Mouse (Mus musculus): ENCODE results near the gene Galnt14.

The Galnt14 gene

DNA sequence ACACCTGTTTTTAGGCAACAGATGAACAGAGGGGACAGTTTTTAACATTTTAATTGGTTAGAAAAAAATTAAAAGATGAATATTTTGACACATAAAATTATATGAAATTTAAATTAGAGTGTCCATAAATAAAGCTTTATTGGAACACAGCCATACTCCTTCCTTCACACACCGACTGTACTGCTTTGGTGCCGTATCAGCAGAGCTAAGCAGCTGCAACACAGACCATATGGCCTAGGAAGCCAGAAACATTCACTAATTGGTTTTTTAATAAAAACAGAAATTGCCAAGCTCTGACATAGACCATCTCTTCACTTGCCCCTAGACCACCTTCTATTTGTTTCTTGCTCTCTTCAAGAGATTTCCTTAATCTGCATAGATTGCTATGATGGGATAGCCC is 40.2 kb downstream of the Galnt14 start:
- in situ Hi-C loops (cut with MseI, MboI), result no loop called here

DNA sequence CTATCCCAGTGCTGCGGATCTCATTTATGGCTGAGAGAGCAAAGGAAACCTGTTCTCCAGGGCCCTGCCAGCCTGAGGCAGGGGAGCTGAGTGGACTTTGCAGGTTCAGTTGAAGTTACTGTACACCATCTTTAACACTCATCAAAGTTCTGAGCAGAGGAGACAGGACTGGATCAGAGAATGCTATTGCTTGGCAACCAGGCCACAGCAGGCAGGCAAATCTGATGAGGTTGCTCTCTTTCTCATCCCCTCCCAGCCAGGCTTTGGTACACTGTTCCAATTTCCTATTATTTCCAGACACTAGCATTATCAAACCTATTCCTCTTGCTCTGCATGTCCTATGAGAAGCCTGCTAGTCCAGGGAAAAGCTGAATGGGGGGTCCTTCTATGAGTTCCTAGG is 41.3 kb downstream of the Galnt14 start:
- in situ Hi-C loops (cut with MseI, MboI), result no loop called here

DNA sequence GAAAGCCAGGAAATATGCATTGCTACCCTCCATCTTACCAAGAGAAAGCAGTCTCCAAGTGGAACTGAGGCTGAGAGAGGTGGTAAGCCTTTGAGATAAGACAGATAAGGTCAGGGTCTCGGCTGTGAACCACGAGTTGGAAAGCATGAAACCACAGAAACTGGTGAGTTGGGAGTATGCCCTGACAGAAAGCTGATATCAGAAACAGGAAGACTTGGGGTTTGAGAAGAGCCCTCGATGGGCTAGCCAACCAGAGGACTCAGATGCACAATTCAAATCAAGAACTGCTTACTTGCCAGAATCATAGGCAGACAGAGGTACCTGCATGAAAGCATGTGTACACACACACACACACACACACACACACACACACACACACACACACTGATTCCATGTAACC is 47.0 kb downstream of the Galnt14 start:
- in situ Hi-C loops (cut with MseI, MboI), result no loop called here

DNA sequence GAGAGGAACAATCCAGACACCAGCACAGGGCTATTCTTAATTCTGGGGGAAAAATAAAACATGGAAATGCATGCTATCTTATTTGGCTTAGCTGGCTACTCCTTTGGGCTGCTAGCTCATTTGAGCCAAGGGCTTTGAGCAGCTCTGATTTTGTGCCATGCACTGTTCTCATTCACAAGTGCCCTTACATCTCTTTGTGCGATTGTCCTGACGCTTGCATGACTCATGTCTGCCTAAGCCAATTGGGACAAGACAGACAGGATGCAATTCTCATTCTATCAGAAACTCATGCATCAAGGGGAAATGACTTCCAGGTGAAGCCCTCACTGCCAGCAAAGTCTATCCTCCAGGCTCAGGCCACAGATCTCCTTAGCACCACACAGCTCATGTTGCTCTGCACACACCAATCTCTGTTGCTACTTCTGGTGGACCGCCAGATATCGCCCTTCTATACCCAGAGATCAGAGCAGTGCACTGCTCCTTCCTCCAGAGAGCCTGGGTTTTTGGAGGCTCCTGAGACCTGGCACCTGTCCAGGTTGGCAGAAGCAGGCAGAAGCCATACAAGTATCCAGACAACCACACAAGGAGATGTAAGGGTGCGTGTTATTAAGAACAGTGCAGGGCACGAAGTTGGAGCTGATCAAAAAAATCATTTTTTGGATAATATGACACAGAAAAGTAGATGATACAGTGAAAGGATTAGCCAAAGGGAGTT is 51.4 kb downstream of the Galnt14 start:
- in situ Hi-C loops (cut with MseI, MboI), result no loop called here

DNA sequence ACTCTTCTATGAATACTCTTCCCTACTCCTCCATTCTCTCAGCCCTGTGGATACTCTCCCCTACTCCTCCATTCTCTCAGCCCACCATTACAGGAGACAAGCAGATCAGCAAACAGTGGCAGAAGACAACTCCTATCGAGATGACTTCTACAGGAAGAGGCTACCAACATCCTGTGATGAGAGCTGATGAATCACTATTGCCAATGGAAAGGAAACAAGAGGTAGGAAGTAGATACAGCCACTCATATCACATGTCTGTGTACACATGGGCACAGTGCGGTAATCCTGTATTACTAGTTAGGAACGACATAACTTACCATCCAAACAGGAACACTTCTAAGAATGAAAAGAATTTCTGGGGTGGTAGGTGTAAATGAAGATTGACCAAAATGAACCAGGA is 53.9 kb downstream of the Galnt14 start:
- in situ Hi-C loops (cut with MseI, MboI), result no loop called here

DNA sequence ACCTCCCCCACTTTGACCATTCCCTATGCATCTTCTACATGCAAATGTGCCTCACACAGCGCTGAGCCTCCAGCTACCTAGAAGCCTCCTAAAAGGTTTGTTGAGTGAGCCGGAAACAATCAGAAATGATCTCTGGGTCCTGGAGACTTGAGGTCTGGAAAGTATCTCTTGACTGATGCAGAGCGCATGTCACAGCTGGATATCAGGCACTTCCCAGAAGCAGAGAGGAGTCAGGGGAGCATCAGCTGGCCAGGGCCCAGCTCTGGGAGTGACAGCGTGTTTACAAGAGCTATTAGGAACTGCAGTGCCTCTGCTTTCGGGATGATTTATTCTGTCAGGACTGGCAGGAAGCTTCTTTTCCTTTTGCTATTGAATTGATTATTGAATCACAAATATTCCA is 56.0 kb downstream of the Galnt14 start:
- in situ Hi-C loops (cut with MseI, MboI), result no loop called here

DNA sequence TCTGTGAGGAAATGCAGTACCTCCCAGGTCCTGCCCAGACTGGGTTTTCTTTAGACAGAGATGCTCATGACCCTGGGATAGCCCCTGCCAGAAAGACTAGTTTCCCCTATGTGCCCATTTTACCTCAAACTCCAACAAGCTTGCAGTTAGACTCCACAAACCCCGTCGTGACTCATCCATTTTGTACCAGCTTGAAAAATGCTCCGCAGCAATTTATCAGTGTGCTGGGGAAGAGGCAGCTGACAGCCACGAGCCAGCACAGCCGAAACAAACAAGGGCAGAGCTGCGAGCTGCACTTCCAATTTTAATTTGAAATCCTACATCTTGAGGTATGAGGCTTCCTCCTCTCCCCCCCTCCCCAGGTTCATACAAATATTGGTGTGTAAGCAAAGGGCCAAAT is 60.9 kb downstream of the Galnt14 start:
- in situ Hi-C loops (cut with MseI, MboI), result no loop called here

DNA sequence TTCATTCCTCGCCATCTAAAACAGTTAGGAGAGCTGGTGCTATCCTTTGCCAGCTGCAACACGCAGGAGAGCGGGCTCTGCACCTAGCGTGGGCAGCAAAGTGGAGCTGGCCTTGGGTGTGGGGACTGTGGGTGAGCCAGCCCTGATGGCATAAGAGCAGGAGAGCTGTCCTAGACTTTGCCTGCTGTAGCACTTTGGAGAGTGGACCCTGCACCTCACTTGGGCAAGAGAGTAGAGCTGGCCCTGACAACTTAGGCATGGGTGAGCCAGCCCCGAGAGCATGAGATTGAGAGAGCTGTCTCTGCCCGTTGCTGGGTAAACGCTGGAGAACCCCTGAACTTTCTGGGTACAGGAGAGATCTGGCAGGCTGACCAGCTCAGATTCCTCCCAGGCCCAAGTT is 68.6 kb downstream of the Galnt14 start:
- in situ Hi-C loops (cut with MseI, MboI), result no loop called here

DNA sequence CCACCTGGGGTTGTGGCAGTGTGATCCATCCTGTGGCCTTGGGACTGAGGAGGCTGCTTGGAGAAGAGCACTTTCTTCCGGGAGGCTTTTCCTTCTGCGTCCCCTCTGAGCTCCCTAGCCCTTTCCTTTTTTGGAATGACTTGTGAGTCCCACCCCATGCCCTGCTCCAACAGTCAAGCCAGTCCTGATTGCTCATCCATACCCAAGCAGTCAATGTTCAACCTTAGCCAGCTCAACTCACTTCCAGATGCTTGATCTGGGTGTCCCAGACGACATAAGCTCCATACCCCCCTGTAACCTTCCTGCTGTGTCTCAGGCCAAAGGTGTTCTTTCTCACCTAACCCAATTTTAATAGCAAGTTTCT is 70.2 kb downstream of the Galnt14 start:
- in situ Hi-C loops (cut with MseI, MboI), result no loop called here

DNA sequence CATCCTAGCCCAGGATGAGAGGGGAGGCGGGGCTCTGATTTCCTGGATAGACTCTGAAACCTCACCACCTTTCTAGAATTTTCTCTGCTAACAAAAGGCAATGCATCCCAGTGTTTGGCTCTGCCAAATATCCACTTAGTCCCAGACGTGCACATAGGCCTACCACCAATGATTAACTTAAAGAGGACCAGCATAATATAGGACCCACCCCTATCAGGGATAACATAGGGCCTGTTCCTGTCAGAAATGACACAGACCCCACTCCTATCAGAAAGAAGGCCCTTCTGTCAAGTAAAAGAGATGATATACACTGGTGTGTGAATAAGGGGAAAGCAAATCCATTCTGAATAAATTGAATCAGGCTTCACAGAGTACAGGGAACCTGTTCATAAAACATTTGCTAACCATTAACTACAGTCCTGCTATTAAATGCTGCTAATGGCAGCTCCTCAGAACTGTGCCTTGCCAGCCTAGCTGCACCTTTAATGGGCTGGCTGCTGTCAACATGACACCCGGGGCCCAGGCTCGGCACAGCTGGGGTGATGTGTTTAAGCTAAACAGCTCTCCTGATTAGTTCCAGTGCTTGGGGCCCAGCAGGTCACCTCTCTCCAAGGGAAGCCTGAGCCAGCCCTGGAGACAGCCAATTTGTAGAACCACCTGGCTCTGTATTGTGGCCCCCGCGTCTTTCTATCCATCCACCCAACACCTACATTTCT is 70.7 kb downstream of the Galnt14 start:
- in situ Hi-C loops (cut with MseI, MboI), result no loop called here

DNA sequence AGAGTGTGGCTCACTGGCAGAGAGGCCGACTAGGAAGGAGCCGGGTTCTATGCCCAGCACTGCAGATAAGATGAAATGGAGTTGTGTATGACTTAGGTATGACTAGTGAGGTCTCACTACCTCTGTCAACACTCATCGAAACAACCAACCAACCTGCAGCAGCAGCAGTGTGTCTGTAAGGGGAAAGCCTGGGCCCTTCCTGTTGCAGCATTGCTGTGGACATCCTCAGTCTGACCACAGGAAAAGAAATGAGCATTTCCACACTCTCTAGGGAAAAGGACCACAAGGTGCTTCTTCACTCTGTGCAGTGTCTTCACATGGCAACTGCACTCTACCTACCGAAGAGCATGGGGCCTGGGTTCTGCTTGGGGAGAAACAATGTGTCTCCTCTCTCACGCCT is 73.3 kb downstream of the Galnt14 start:
- in situ Hi-C loops (cut with MseI, MboI), result no loop called here

DNA sequence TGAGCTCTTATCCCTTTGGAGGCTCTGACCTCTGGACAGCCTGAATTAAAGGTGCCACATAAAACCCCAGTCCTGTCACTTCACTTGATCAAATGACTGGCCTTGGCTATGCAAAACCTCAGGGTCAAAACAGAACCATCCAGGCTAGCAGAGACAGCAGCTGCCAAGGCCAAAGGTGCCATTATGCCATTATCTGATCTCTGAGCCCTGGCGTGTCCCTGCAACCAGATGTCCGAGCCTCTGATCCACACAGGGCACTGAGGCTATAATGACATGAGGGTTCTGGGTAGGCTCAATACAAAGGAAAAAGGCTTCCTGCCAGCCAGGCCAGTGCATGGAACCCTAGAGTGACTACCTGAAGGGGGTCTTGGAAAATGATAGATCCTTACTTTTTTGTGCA is 75.4 kb downstream of the Galnt14 start:
- in situ Hi-C loops (cut with MseI, MboI), result no loop called here

DNA sequence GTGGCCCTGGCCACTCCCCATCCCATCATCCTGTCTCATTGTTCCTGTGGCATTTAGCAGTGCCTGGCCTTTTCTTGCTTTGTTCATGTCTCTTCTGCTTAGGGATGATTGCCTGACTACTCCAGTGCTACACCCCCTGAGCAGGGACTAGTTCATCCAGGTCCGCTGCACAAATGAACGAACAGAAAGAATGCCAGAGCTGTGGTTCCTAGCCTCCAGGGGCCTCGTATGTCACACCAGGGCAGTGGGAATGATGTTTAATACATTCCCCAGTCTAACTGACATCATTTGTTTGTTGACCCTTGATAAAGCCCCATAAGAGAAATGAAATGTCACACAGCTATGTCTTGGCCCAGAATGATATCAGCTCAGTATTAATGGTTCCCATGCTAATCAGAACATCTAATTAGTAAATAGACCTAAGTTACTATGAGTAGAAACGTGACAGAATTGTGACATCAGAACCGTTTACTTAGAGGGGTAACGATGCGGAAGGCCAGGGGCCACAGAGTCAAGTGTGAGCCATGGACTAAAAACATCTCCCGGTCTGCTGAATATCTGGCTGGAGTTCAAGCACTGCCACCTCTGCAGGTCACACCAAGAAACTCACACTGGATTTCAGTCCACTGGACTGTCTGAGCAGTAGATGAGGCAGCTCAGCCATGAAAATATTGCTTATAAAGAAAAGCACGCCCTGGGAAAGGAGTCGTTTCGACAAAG is 76.1 kb downstream of the Galnt14 start:
- in situ Hi-C loops (cut with MseI, MboI), result no loop called here

DNA sequence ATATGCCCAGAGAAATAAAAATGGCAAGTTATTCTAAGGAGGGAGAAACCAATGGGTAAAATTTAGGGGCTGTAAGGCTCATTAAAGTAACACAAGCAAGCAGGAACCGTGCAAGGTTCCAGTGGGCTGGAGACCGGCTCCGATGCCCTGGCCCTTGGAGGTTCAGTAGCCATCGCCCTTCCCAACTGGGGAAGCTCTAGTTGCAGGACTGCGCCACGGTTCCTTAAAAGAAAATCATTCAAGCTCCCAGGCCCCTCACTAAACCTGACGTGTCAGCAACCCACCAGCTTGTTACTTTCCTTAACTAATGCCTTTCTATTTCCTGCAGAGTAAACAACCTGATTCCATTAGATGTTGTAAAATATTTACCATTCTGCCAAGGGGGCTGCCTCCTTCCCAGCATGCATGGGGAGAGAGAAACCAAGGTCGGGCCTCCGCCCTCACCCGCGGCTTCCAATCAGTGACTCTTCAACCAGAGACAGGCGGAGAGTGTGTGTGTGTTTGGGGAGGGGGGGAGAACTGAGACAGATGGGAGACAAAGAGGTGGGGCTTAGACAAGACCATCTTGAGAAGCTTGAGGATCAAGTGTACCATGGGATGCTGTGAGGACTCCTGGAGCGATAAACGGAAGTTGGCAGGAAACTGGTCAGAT is 81.9 kb downstream of the Galnt14 start:
- in situ Hi-C loops (cut with MseI, MboI), result no loop called here

DNA sequence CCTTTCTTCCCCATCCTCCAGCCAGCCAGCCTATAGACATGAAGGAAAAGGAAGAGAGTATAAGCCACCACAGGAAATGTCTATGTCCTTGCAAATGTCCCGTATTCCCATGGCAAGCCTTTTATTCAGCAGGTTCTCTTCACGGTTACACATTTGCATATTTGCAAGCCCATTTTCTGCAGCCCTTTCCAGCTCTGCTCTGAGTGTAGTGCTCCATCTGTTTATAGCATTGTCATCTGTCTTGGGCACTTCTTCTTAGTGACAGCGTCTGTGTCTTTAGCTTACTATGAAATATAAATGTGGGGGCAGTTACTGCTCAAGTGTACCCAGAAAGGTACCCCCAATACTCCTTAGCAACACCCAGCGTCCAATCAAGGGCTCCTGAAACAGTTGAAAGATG is 83.3 kb downstream of the Galnt14 start:
- in situ Hi-C loops (cut with MseI, MboI), result no loop called here

DNA sequence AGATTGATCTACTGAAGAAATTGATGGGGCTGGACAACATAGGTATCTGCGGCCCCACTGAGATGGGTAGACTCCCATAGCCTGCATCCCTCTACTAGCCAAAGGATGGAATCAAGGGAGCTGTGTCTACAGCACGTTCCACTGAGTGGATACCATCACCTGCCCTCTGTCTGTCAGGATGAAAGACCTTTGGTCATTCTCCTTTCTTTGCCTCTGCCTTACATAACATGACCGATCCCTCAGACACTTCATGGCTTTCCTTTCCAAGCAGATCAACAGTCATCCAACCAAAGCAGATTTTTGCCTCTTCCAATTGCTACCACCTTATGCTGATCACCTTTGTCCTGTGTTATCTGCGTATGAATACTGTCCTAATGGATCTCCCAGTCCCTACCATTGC is 90.2 kb downstream of the Galnt14 start:
- in situ Hi-C loops (cut with MseI, MboI), result no loop called here

DNA sequence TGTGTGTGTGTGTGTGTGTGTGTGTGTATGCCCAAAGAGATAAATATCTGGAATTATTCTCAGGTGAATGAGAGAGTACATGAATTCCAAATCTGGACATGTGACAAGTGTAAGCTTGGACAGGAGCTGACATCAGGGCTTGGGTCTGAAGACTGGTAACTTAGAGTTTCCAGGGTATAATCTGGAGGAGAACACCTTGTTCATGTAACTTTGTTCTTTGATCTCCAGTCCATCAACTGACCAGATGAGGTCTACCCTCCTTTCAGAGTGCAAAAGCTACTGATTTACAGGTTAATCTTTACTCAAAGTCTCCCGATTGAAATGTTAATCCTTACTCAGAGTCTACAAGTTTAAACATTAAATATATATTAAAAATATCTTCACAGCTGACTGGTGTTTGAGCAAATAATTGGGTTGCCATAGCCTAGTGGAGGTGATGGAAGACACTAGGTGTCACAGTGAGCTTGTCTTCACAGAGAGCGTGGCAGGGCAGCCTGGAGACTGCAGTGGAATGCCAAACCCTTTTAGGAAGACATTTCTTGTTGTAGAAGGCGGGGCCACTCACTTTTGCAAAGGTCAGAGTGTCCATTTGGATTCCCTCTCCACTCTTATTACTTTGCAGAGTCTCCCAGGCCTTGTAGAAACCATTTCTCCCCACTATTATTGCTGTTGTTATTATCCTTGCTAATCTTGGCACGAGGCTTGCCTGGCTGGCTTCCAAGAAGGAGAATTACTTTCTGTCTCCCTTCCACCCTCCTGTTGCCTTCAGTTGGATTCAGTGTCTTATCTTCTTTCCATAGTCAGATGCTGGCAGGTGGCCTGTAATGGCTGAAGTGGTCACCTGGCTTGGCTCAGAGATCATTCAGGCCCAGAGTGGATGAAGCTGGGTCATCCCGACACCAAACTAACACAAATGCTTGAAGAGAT is 107.4 kb downstream of the Galnt14 start:
- in situ Hi-C loops (cut with MseI, MboI), result no loop called here

DNA sequence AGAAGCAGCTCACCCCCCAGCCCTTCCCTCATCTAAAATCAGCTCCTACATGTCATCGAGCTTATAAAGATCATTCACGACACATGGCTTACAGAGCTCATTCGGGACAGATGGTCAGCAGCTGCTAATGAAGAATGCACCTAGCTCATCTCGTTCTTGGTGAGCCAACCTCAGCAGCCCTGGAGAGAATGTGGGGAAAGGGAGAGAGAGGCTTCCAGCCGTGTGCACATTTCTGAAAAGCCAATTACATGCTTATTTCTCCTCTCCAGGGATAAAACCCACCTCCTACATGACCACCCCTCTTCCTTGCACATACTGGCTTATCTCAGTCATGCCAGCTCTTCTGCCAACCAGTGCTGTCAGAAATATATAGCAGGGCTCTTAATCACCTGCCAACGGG is 110.3 kb downstream of the Galnt14 start:
- in situ Hi-C loops (cut with MseI, MboI), result no loop called here

DNA sequence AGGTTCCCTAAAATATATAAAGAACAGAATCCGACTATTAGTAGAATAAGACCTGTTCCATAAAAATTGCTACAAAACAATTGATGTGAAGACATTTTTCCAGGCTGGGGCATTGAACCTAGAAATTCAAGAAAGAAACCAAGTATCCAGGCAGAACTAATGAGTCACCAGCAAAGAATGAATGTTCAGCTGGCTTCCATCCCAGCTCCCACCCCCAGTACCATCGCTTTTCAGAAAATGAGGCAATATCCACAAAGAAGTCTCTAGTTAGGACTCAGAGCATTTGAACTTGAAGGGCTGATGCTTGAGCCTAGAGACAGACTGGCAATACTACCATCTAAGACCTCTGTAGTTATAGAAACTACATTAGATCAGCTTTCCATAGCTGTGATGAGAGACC is 118.2 kb downstream of the Galnt14 start:
- in situ Hi-C loops (cut with MseI, MboI), result no loop called here

DNA sequence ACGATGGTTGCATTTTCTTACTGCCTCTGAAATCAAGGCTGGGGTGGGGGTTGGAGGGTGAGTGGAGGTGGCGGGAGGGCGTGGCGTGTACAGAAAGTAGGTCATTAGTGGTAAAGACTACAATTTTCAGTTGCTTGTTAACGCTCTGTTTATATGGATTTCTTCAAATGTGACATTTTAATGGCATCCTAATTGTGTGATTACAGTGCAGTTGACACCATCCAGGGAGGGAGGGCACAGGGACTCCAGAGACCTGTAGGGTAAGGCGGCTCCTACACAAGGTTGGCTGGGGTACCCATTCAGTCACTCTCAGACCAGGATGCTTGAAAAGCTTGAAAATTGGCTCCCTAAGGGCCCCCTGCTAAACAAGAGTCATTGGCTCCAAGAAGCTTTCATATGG is 122.7 kb downstream of the Galnt14 start:
- in situ Hi-C loops (cut with MseI, MboI), result no loop called here

DNA sequence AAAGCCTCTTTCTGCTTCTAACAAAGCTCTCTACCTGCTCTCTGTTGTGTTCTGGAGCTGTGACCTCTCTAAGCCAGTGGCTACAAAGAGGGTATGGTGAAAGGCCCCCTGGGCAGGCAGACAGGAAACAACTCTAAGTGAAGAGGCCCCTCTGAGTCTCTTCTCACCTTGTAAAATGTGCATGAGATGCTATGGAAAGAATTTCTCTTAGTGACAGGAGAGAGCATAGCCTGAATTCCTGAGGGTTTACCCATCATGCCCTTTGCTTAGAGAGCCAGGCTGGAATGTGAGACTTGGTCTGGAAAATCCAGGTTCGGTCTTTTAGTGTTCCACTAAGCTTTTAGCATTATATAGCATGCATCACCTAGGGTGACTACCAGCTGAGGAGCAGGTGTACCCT is 136.1 kb downstream of the Galnt14 start:
- in situ Hi-C loops (cut with MseI, MboI), result no loop called here
